Mouse (Mus musculus) ZHBTc4 (cell line): ENCODE data around the gene Morc1.
A peak's percentile ranks its signal among the peaks of the same experiment; 100 is the strongest.

ENCODE experiments used
- DNase-seq: peaks from one replicate; pipeline ENCODE4 v3.0.0-alpha.2; 2011; ENCODE audit warnings: low read depth, low spot score

Morc1 gene

GRCm38 (mm10) chr16:48474896-48475802 lies 44.1 kb downstream of the Morc1 start:
- DNase-seq, result peak; percentile 91

GRCm38 (mm10) chr16:48479266-48479848 lies 48.3 kb downstream of the Morc1 start:
- peak; percentile 74 for DNase-seq

- DNase-seq, result no peak
Measured at GRCm38 (mm10) chr16:48516776-48517499, 85.9 kb downstream of the Morc1 start.

GRCm38 (mm10) chr16:48519569-48519968 lies 88.5 kb downstream of the Morc1 start:
- peak; percentile 52 for DNase-seq

GRCm38 (mm10) chr16:48537108-48537507 lies 106.1 kb downstream of the Morc1 start:
- no peak for DNase-seq

- DNase-seq, result peak; percentile 45
Measured at GRCm38 (mm10) chr16:48562290-48563080, 131.4 kb downstream of the Morc1 start.

- peak; percentile 81 for DNase-seq
Measured at GRCm38 (mm10) chr16:48570354-48570753, 139.3 kb downstream of the Morc1 start.

GRCm38 (mm10) chr16:48574072-48574471 lies 143.0 kb downstream of the Morc1 start:
- no peak for DNase-seq

GRCm38 (mm10) chr16:48574499-48574898 lies 143.5 kb downstream of the Morc1 start:
- DNase-seq, result no peak

- peak; percentile 70 for DNase-seq
Measured at GRCm38 (mm10) chr16:48585369-48585768, 154.3 kb downstream of the Morc1 start.

GRCm38 (mm10) chr16:48594457-48594856 lies 163.4 kb downstream of the Morc1 start:
- DNase-seq, result no peak

- no peak for DNase-seq
Measured at GRCm38 (mm10) chr16:48595216-48595615, 164.2 kb downstream of the Morc1 start.

- DNase-seq, result no peak
Measured at GRCm38 (mm10) chr16:48603735-48604211, 172.7 kb downstream of the Morc1 start.

GRCm38 (mm10) chr16:48606476-48607038 lies 175.5 kb downstream of the Morc1 start:
- peak; percentile 71 for DNase-seq

GRCm38 (mm10) chr16:48608224-48608623 lies 177.2 kb downstream of the Morc1 start:
- peak; percentile 63 for DNase-seq

GRCm38 (mm10) chr16:48610866-48611265 lies 179.8 kb downstream of the Morc1 start:
- peak; percentile 49 for DNase-seq

GRCm38 (mm10) chr16:48611436-48611835 lies 180.4 kb downstream of the Morc1 start:
- peak; percentile 80 for DNase-seq

- DNase-seq, result peak; percentile 87
Measured at GRCm38 (mm10) chr16:48613783-48614182, 182.7 kb downstream of the Morc1 start.

GRCm38 (mm10) chr16:48620510-48620909 lies 189.5 kb downstream of the Morc1 start:
- DNase-seq, result no peak

- DNase-seq, result no peak
Measured at GRCm38 (mm10) chr16:48621019-48621418, 190.0 kb downstream of the Morc1 start.

GRCm38 (mm10) chr16:48623447-48623846 lies 192.4 kb downstream of the Morc1 start:
- peak; percentile 74 for DNase-seq
